Mouse (Mus musculus): ENCODE measurements at regions not wholly inside any gene's neighbourhood (a gene's known extent, or its start where the extent isn't known, plus 50 kb on each side); places are given as distances from the start of the nearest gene placed in this dataset.

DNA sequence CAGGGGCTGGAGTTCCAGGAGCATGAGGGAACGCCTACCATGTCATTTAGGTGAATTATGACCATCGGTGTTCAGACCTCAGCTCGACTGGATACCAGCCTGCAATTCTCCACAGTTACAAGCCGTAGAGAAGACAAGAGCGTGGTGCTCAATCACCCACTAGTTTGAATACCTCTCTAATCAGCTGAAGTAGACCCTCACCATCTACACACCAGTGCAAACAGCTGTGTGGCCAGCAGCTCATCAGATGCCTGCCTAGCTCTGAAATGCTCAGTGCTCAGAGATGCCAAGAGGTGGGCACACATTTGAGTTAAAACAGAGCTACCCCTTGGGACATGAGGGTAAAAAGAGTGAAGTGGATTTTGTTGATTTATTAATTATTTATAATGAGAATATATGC is 660.2 kb downstream of the Magi1 start:
- Histone ChIP-seq H3K4me3 (no peak overlapping the region), H3K27ac (no peak overlapping the region), H3K9me3 (no peaks in the 10 kb centered on the region), H3K36me3 (no peaks in the 10 kb centered on the region), H3K9ac (no peak overlapping the region), H3K4me2 (no peak overlapping the region), H3K4me1 (replicated peaks) (peaks cover 5% of the 10 kb centered on the region; the same call in 1 of the 2 replicates), H3K27me3 (no peaks in the 10 kb centered on the region)
- 39% methylated on average over 5 of the region's 5 CpGs for WGBS
- no peak for ATAC-seq (ENCODE audit: low FRiP score)

DNA sequence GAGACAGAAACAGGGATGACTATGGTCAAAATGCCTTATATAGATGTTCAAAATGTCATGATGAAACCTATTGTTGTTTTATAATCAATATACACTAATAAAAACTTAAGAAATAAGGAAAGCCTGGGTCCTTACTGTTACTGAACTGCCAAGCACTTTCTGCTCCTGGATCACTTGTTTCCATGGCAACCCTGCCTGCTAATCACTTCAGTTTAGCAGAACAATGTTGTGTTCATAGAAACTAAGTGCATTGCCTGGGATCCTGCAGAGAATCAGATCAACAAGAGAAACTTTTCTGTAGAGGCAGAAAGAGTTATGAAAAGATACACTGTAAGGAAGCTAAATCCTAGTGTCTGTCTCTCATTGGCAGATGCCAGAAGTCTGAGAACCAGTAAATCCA is 666.8 kb downstream of the Magi1 start:
- Histone ChIP-seq H3K27me3 (no peaks in the 10 kb centered on the region), H3K4me1 (replicated peaks) (no peaks in the 10 kb centered on the region), H3K9me3 (no peaks in the 10 kb centered on the region), H3K4me3 (no peak overlapping the region), H3K9ac (no peak overlapping the region), H3K27ac (no peak overlapping the region), H3K36me3 (no peaks in the 10 kb centered on the region), H3K4me2 (no peak overlapping the region)
- ATAC-seq (ENCODE audit: low FRiP score): no peak

DNA sequence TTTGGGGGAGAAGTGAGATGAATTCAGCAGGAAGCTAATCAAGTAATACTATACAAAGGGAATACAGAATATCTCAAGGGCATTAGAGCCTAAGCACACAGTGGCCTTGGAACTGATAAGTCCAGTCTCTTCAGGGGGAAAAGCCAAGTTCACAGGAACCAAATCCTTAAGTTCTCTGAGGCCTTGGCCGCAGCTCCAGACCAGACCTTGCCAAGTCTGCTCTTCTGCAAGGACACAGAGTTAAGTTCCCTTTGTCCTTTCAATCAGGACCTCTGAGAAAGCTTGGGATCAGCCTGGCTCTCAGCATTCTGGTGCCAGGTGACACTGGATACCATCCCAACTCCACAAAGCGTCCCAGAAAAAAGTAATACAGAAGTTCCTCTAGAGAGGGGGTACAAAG is 657.1 kb upstream of the Adamts9 start:
- Histone ChIP-seq H3K4me1 (replicated peaks) (no peaks in the 10 kb centered on the region), H3K36me3 (no peaks in the 10 kb centered on the region), H3K4me3 (no peak overlapping the region), H3K9ac (no peak overlapping the region), H3K9me3 (no peaks in the 10 kb centered on the region; the same call in 1 of the 2 replicates), H3K27me3 (no peaks in the 10 kb centered on the region), H3K27ac (no peak overlapping the region), H3K4me2 (no peak overlapping the region)
- WGBS: 94% methylated on average over 2 of the region's 2 CpGs
- no peak for ATAC-seq (ENCODE audit: low FRiP score)

DNA sequence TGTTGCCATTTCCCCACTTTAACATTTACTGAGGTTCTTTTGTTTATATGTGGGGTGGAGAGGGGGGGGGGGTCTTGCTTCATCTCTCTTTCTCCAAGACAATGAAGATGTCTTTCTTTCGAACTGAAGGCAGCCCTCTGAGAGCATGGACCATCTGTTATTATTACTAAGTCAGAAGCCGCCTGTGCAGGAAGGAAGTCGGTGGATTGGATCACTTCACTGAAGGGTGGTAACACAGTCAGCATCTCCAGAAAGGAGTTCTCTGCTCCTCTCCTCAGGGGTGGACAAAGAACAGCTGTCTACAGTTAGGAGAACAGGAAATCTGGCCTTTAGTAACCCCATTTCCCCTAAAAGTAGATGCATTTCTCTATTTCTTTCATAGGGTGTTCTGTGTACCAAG is 656.1 kb upstream of the Adamts9 start:
- Histone ChIP-seq H3K9me3 (no peaks in the 10 kb centered on the region; the same call in 1 of the 2 replicates), H3K27me3 (no peaks in the 10 kb centered on the region), H3K27ac (no peak overlapping the region), H3K9ac (no peak overlapping the region), H3K4me2 (no peak overlapping the region), H3K36me3 (no peaks in the 10 kb centered on the region), H3K4me1 (replicated peaks) (no peaks in the 10 kb centered on the region), H3K4me3 (no peak overlapping the region)
- no peak for ATAC-seq (ENCODE audit: low FRiP score)
- 60% methylated on average over 3 of the region's 3 CpGs for WGBS

DNA sequence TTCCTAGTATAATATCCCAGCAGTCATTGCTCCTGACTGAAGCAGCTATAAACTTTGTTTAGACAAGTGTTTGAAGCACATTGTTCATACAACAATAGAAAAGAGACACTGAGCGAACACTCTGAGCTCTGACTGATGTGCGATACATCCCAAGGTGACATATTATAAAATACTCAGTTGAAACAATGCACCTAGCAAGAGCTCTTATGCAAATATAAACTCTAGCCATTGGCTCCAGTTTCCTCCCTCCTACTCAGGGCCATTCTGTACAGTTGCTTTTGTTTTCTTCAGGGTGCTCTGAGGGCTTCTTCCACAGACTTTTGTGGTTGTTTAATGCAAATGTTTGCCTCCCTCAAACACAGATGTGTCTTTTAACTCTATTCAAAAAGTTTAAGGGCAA is 646.6 kb upstream of the Adamts9 start:
- Histone ChIP-seq H3K9me3 (no peaks in the 10 kb centered on the region), H3K27ac (no peak overlapping the region), H3K9ac (no peak overlapping the region), H3K4me3 (no peak overlapping the region), H3K4me2 (no peak overlapping the region), H3K27me3 (no peaks in the 10 kb centered on the region), H3K4me1 (replicated peaks) (no peaks in the 10 kb centered on the region), H3K36me3 (no peaks in the 10 kb centered on the region)
- 78% methylated on average over 2 of the region's 2 CpGs for WGBS
- ATAC-seq (ENCODE audit: low FRiP score): no peak

DNA sequence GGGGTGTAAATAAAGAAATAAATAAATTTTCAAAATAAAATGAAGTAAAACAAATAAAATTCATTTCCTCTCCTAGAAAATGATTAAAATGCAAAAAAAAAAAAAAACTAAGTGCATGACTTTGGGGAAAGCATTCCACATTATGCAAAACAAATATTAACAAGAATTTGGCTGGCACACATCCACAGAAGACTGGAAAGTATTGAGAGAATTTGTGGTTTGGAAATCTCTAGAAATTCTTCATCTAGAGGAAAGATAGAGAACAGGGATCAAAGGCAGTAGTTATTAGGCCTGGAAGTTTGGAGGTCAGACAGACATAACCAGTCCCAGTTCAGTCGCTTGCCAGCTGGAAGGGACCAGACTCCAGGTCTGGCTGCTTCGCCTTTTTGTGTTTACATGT is 643.6 kb upstream of the Adamts9 start:
- H3K36me3 ChIP-seq: no peaks in the 10 kb centered on the region
- no peaks in the 10 kb centered on the region for H3K27me3 ChIP-seq
- no peak overlapping the region for H3K9ac ChIP-seq
- no peaks in the 10 kb centered on the region for H3K4me1 ChIP-seq (replicated peaks)
- ATAC-seq (ENCODE audit: low FRiP score): no peak
- H3K27ac ChIP-seq: no peak overlapping the region
- H3K4me2 ChIP-seq: no peak overlapping the region
- 95% methylated on average over 2 of the region's 2 CpGs for WGBS
- no peak overlapping the region for H3K4me3 ChIP-seq
- H3K9me3 ChIP-seq: no peaks in the 10 kb centered on the region

DNA sequence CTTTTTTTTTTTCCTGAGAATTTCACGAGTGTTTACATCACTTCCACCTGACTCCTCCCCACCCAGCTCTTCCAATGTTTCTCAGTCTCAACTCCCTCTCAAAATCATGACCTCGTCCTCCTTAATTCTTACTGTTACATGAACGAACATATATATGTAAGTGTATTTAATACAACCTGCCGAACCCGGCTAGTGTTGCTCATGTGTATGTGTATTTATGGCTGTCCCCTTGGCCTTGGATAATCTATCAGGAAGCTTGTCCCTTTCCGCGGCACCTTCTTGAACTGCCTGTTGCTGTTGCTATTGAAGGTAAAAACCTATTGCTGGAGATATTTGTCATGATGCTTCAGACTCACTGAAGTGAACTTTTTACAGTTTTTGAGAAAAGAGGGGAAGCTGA is 637.8 kb upstream of the Adamts9 start:
- no peak for ATAC-seq (ENCODE audit: low FRiP score)
- Histone ChIP-seq H3K4me2 (no peak overlapping the region), H3K27me3 (no peaks in the 10 kb centered on the region), H3K4me3 (no peak overlapping the region), H3K9ac (no peak overlapping the region), H3K4me1 (replicated peaks) (peaks cover 8% of the 10 kb centered on the region; the same call in 1 of the 2 replicates), H3K27ac (no peak overlapping the region), H3K36me3 (no peaks in the 10 kb centered on the region), H3K9me3 (no peaks in the 10 kb centered on the region)
- 90% methylated on average over 7 of the region's 7 CpGs for WGBS

DNA sequence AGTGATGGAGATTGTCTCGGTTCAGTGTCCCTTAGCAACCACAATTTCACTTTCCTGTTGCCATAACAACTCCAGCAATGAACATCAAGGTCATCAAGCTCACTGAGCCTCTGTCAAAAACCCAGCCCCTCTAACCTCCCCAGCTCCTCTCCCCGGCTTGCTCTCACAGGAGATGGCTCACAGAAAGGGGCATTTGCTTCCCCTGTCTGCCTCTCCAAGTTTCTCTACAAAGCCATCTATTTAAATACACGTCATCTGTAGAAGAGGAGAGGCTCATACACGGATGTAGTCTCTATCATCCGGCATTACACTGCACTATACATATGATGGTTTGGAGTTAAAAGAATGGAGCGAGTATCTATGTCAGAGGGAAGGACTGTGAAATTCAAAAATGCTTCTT is 637.4 kb upstream of the Adamts9 start:
- Histone ChIP-seq H3K27ac (no peak overlapping the region), H3K4me1 (replicated peaks) (peaks cover 8% of the 10 kb centered on the region; the same call in 1 of the 2 replicates), H3K27me3 (no peaks in the 10 kb centered on the region), H3K4me2 (no peak overlapping the region), H3K36me3 (no peaks in the 10 kb centered on the region), H3K4me3 (no peak overlapping the region), H3K9me3 (no peaks in the 10 kb centered on the region), H3K9ac (no peak overlapping the region)
- WGBS: 54% methylated on average over 6 of the region's 6 CpGs
- no peak for ATAC-seq (ENCODE audit: low FRiP score)

DNA sequence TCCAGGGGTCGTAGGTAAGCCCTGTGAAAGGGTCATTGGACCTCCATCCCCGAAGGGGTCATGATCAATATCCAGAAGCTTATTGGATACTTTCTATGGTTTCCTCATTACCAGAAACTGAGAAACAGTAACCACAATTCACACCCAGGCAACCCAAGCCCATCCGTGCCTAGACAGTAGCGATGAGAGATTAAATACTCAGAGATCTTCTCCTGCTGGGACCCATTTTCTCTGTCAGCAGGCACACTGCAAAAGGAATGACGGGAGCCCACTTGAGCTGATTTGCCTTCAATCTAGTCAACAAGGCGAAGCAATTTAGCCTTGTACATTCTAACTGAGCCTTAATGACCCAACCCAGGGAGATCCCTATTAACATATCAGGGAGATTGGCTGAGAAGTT is 632.0 kb upstream of the Adamts9 start:
- Histone ChIP-seq H3K9ac (no peak overlapping the region), H3K36me3 (no peaks in the 10 kb centered on the region), H3K9me3 (no peaks in the 10 kb centered on the region), H3K27ac (no peak overlapping the region), H3K4me1 (replicated peaks) (0 out of 2 replicates have a peak, but pooled peaks cover 2% of the 10 kb centered on the region), H3K4me2 (no peak overlapping the region), H3K27me3 (no peaks in the 10 kb centered on the region), H3K4me3 (no peak overlapping the region)
- no peak for ATAC-seq (ENCODE audit: low FRiP score)
- WGBS: 66% methylated on average over 6 of the region's 6 CpGs

DNA sequence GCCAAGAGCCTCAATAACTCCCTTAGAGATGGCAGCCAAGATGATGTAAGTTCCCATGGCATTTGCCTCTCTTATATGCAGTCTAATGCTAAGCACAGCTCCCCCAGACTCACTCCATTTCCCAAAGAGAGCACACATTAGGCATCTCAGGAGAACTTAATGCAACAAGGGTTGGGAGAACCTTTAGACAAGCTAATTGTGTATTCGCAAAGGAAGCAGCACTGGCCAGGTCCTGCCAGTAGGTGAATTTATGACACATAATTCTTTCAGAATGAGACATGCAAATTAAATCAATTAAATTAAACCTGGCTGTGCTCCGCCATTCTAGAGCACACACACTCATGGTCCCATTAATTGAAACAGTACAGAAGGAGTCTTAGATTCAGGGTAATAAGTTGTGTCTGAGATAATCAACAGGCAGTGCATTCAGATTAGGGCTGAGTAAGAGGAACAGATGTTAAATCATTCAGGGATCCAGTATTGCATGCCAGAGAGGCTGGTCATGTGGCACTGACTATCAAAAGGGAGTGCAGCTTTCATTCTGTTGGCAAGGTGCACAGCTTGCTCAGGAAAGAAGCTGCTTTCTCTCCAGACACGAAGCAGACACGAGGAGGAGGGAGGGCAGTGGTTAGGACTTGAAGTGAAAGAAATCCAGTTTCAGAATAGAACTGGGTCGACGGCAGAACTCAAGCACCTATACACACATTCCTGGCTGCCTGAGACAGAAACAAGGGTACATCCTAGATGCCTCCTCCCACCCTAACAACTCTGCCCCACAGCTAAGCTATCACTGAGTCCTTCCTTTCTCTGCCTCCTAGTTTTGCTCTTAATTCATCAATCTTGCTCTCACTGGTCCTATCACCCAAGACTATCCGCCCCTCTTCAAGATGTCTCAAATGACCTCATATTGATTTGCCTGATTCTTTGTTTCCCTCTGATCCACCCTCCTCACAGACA is 630.7 kb upstream of the Adamts9 start:
- 71% methylated on average over 7 of the region's 7 CpGs for WGBS
- H3K4me1 ChIP-seq (replicated peaks): no peaks in the 10 kb centered on the region
- H3K27ac ChIP-seq: no peak overlapping the region
- no peaks in the 10 kb centered on the region for H3K9me3 ChIP-seq
- H3K9ac ChIP-seq: no peak overlapping the region
- no peak for ATAC-seq (ENCODE audit: low FRiP score)
- no peaks in the 10 kb centered on the region for H3K27me3 ChIP-seq
- no peaks in the 10 kb centered on the region for H3K36me3 ChIP-seq
- H3K4me3 ChIP-seq: no peak overlapping the region
- H3K4me2 ChIP-seq: no peak overlapping the region

DNA sequence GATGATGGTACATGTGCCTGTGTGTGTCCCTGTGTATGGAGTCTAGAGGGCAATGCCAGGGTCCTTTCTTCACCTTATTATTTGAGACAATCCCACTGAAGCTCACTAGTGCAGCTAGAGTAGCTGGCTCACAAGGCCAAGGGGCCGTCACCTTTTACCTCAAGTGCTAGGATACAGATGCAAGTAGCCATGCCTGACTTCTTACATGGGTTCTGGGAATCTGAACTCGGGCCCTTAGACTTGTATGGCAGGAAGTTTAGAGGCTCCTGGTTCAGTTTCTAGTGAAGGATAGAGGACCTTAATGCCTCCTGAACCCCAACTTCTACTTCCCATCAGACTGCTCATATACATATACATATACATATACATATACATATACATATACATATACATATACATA is 626.6 kb upstream of the Adamts9 start:
- Histone ChIP-seq H3K27ac (no peak overlapping the region), H3K27me3 (no peaks in the 10 kb centered on the region), H3K36me3 (no peaks in the 10 kb centered on the region), H3K4me1 (replicated peaks) (no peaks in the 10 kb centered on the region), H3K9ac (no peak overlapping the region), H3K4me2 (no peak overlapping the region), H3K9me3 (no peaks in the 10 kb centered on the region), H3K4me3 (no peak overlapping the region)
- WGBS: 94% methylated on average over 2 of the region's 2 CpGs
- ATAC-seq (ENCODE audit: low FRiP score): no peak

DNA sequence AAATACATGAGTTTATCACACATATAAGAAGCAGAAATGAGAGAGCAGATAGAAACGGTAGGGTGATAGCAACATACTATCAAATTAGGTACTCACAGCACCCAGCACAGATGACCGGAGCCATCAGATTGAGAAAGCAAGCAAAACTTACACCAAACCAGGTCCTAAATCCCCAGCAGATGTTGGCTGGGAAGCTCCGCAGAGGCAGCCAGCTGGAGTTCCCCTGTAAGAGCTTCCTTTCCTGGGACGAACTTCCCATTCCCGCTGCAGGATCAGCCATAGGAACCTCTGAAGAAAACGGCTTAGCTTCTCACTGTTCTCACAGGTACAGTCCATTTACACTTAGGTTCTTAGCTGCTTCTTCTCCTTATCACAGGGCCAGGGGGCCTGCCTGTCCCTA is 625.9 kb upstream of the Adamts9 start:
- WGBS: 87% methylated on average over 6 of the region's 6 CpGs
- ATAC-seq (ENCODE audit: low FRiP score): no peak
- H3K36me3 ChIP-seq: no peaks in the 10 kb centered on the region
- no peak overlapping the region for H3K4me2 ChIP-seq
- H3K9me3 ChIP-seq: no peaks in the 10 kb centered on the region
- no peaks in the 10 kb centered on the region for H3K27me3 ChIP-seq
- H3K4me3 ChIP-seq: no peak overlapping the region
- H3K4me1 ChIP-seq (replicated peaks): no peaks in the 10 kb centered on the region
- H3K9ac ChIP-seq: no peak overlapping the region
- H3K27ac ChIP-seq: no peak overlapping the region

DNA sequence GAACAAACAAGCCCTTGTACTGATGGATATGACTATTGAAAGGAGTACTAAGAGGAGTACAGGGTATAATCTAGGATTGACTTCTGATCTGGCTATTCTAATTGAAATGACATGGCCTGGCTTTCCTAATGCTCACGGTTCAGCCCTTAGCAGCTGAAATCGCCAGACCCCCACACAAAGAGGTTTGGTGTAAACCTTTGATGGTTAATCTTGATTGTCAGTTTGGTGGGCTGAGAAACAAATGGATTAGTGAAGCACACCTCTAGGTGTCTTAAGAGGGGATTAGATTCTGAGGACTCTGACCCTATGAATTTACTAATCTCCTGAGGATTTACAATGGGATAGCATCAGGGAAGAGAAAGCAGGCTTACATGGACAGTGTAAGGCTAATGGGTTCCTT is 623.4 kb upstream of the Adamts9 start:
- Histone ChIP-seq H3K4me3 (no peak overlapping the region), H3K27me3 (no peaks in the 10 kb centered on the region), H3K27ac (no peak overlapping the region), H3K9ac (no peak overlapping the region), H3K36me3 (no peaks in the 10 kb centered on the region), H3K9me3 (no peaks in the 10 kb centered on the region), H3K4me1 (replicated peaks) (no peaks in the 10 kb centered on the region), H3K4me2 (no peak overlapping the region)
- 38% methylated on average over 2 of the region's 2 CpGs for WGBS
- no peak for ATAC-seq (ENCODE audit: low FRiP score)
